Mouse (Mus musculus) midbrain, embryonic 16.5 days (tissue): Measurements from ENCODE around the gene Csta1. TPM values are rescaled to one million over a fixed set of nuclear protein-coding genes. Genes with fewer than 3 reads are reported as not detected.
"Not testable (repeated sequence)": the region's sequence is repeated elsewhere in the genome, so short reads cannot be mapped to it uniquely, and the experiment has no call there.

Experiments used
- ATAC-seq: fragments of 200-750 bp; cut with Nextera tagmentation; 2 replicates; pipeline ENCODE4 v1.8.0; 2017; ENCODE audit warnings: moderate TSS enrichment
- H3K27ac ChIP-seq: fragments of 300-500 bp; sonication (generic); 2 replicates; pipeline ENCODE4 v1.5.1; 2014; ENCODE audit warnings: mild to moderate bottlenecking, low read length, mixed read lengths
- H3K27me3 ChIP-seq: fragments of 300-500 bp; sonication (generic); 2 replicates; pipeline ENCODE4 v1.6.1; 2014; ENCODE audit warnings: low read depth, low read length, mixed read lengths; ENCODE audit not compliant: control insufficient read depth, insufficient read depth
- H3K36me3 ChIP-seq: fragments of 300-500 bp; sonication (generic); 2 replicates; pipeline ENCODE4 v1.6.1; 2014; ENCODE audit warnings: mild to moderate bottlenecking, low read length, moderate library complexity, mixed read lengths; ENCODE audit not compliant: control insufficient read depth, insufficient read depth
- H3K4me1 ChIP-seq: fragments of 300-500 bp; sonication (generic); 2 replicates; pipeline ENCODE4 v1.6.1; 2014; ENCODE audit warnings: mild to moderate bottlenecking, low read length, mixed read lengths; ENCODE audit not compliant: control insufficient read depth, insufficient read depth
- H3K4me2 ChIP-seq: fragments of 300-500 bp; sonication (generic); 2 replicates; pipeline ENCODE4 v1.6.1; 2014; ENCODE audit warnings: mild to moderate bottlenecking, low read length, mixed read lengths
- H3K4me3 ChIP-seq: fragments of 300-500 bp; sonication (generic); 2 replicates; pipeline ENCODE4 v1.5.1; 2014; ENCODE audit warnings: low read depth, mild to moderate bottlenecking, low read length, moderate library complexity, mixed read lengths
- H3K9ac ChIP-seq: fragments of 300-500 bp; sonication (generic); 2 replicates; pipeline ENCODE4 v1.6.1; 2014; ENCODE audit warnings: low read depth, low read length, mixed read lengths
- H3K9me3 ChIP-seq: fragments of 300-500 bp; sonication (generic); replicated peaks from 2 replicates; pipeline ENCODE4 v1.6.1; 2014; ENCODE audit warnings: mild to moderate bottlenecking, low read length, mixed read lengths; ENCODE audit not compliant: control insufficient read depth, poor library complexity, severe bottlenecking
- WGBS: fragments of 180-500 bp; shearing (Covaris S2); extraction: QIAGEN DNeasy Blood & Tissue Kit; methylation state at CpG from one replicate; pipeline ENCODE4 v1.1.7; 2014; 5-methylcytosine and 5-hydroxymethylcytosine counted together
- polyA plus RNA-seq: library from polyadenylated mRNA; unstranded; fragments of >200 nt; fragmentation: Nextera tagmentation; extraction: Ambion mirVana; gene quantifications from 2 replicates; pipeline ENCODE4 v1.2.1, GENCODE M21; 2015

Gene Csta1
- polyA plus RNA-seq, 1 experiment from 2014 or later = not detected

GRCm38 (mm10) chr16:36102211-36102610 lies 28.8 kb downstream of the Csta1 start:
- Histone ChIP-seq H3K4me1 (no peaks in the 10 kb centered on the region), H3K9me3 (peaks cover 3% of the 10 kb centered on the region; the same call in 1 of the 2 replicates), H3K4me2 (no peak overlapping the region), H3K27me3 (no peaks in the 10 kb centered on the region), H3K27ac (no peak overlapping the region), H3K36me3 (no peaks in the 10 kb centered on the region), H3K4me3 (no peak overlapping the region), H3K9ac (no peak overlapping the region)
- 91% methylated on average over 1 of the region's 1 CpGs for WGBS
- no peak for ATAC-seq

- no peaks in the 10 kb centered on the region for H3K27me3 ChIP-seq
- no peak overlapping the region for H3K4me3 ChIP-seq
- H3K4me1 ChIP-seq = no peaks in the 10 kb centered on the region
- no peak for ATAC-seq
- H3K9me3 ChIP-seq = peaks cover 3% of the 10 kb centered on the region; the same call in 1 of the 2 replicates
- no peak overlapping the region for H3K27ac ChIP-seq
- WGBS = 88% methylated on average over 1 of the region's 1 CpGs
- H3K36me3 ChIP-seq = no peaks in the 10 kb centered on the region
- no peak overlapping the region for H3K9ac ChIP-seq
- no peak overlapping the region for H3K4me2 ChIP-seq
Observed at GRCm38 (mm10) chr16:36101526-36101925, 29.5 kb downstream of the Csta1 start.

GRCm38 (mm10) chr16:36097813-36098499 lies 33.1 kb downstream of the Csta1 start:
- not testable (repeated sequence) for H3K9me3 ChIP-seq, H3K4me2 ChIP-seq, H3K4me1 ChIP-seq, H3K36me3 ChIP-seq, ATAC-seq, H3K9ac ChIP-seq, H3K4me3 ChIP-seq, H3K27me3 ChIP-seq, H3K27ac ChIP-seq
- 97% methylated on average over 12 of the region's 12 CpGs for WGBS

DNA sequence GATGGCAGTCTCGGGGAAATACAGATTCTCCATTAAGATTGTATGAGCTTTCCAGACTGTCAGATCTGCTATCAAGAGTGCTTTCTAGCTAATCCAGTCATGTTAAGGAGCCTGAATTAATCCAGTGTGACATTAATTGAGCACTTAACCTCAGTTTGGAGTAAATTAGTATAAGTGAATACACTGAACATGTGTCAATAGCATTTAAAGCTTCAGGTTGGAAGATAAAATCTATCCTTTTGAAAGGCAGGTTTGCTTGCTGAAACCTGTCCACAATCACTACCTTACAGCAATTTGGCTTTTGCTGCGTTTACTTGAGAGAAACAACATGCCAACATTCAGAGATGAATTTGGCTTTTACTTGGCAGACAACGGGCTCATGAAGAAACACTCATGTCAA lies 37.0 kb downstream of the Csta1 start:
- Histone ChIP-seq H3K9me3 (no peaks in the 10 kb centered on the region), H3K36me3 (no peaks in the 10 kb centered on the region), H3K4me1 (no peaks in the 10 kb centered on the region), H3K4me2 (no peak overlapping the region), H3K27me3 (no peaks in the 10 kb centered on the region), H3K4me3 (no peak overlapping the region), H3K27ac (no peak overlapping the region), H3K9ac (no peak overlapping the region)
- ATAC-seq = no peak
- WGBS = 89% methylated on average over 3 of the region's 3 CpGs

GRCm38 (mm10) chr16:36090785-36091509 lies 40.1 kb downstream of the Csta1 start:
- Histone ChIP-seq H3K27me3 (no peaks in the 10 kb centered on the region), H3K27ac (no peak overlapping the region), H3K4me1 (no peaks in the 10 kb centered on the region), H3K4me3 (no peak overlapping the region), H3K9ac (no peak overlapping the region), H3K4me2 (no peak overlapping the region), H3K9me3 (no peaks in the 10 kb centered on the region), H3K36me3 (peaks cover 5% of the 10 kb centered on the region; the same call in 1 of the 2 replicates)
- no peak for ATAC-seq
- WGBS = 85% methylated on average over 11 of the region's 11 CpGs

DNA sequence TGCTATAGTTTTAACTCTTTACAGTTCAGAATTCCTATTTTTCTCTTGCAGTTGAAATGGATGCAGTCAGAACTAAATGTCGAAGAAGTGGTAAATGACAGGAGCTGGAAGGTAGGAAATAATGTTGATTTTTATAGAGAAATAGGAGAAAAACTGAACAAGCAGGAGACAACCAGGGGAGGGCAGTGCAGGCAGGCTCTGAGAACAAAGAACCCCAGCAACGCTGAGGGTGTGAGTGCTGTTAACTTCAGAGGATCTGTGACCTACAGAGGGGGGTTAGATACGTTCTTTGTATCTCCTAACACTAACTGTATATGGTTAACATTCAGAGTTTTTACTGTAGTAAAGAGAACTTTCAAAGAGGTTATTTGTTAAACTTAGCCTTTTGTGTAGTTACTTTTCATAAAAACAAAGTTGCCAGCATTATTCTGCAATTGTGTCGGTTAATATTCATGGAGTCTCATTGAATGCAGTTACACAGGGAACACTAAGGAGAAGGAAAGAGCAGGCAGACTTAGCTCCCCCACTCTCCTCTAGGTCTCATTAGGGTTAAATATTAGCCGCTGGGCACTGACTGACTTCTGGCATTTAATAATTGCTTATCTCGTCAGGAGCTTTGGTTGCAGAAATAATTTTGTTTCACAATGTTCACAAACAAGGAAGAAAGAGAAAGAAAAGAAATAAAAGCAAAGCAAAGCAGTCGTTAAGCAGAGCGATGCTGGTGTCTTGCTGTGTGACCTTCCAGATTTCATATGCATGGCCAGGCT lies 41.0 kb downstream of the Csta1 start:
- no peaks in the 10 kb centered on the region for H3K4me1 ChIP-seq
- no peak overlapping the region for H3K9ac ChIP-seq
- no peak overlapping the region for H3K27ac ChIP-seq
- no peak for ATAC-seq
- H3K27me3 ChIP-seq = no peaks in the 10 kb centered on the region
- H3K36me3 ChIP-seq = peaks cover 5% of the 10 kb centered on the region; the same call in 1 of the 2 replicates
- H3K9me3 ChIP-seq = no peaks in the 10 kb centered on the region
- H3K4me3 ChIP-seq = no peak overlapping the region
- WGBS = 70% methylated on average over 8 of the region's 8 CpGs
- H3K4me2 ChIP-seq = no peak overlapping the region

GRCm38 (mm10) chr16:36089065-36089464 lies 42.0 kb downstream of the Csta1 start:
- 89% methylated on average over 7 of the region's 7 CpGs for WGBS
- no peak overlapping the region for H3K4me3 ChIP-seq
- H3K9me3 ChIP-seq = no peaks in the 10 kb centered on the region
- ATAC-seq = no peak
- no peaks in the 10 kb centered on the region for H3K27me3 ChIP-seq
- no peak overlapping the region for H3K27ac ChIP-seq
- H3K4me2 ChIP-seq = no peak overlapping the region
- H3K4me1 ChIP-seq = no peaks in the 10 kb centered on the region
- H3K36me3 ChIP-seq = peaks cover 5% of the 10 kb centered on the region; the same call in 1 of the 2 replicates
- H3K9ac ChIP-seq = no peak overlapping the region

- Histone ChIP-seq H3K9ac (no peak overlapping the region), H3K9me3 (no peaks in the 10 kb centered on the region), H3K36me3 (peaks cover 9% of the 10 kb centered on the region; the same call in 1 of the 2 replicates), H3K4me1 (no peaks in the 10 kb centered on the region), H3K27ac (no peak overlapping the region), H3K4me3 (no peak overlapping the region), H3K4me2 (no peak overlapping the region), H3K27me3 (no peaks in the 10 kb centered on the region)
- WGBS = 91% methylated on average over 4 of the region's 4 CpGs
- no peak for ATAC-seq
Observed at GRCm38 (mm10) chr16:36087846-36088245, 43.2 kb downstream of the Csta1 start.
